Mouse (Mus musculus): ENCODE measurements around the gene Pi4k2a.
A peak's percentile ranks its signal among the peaks of the same experiment; 100 is the strongest.

The Pi4k2a gene

DNA sequence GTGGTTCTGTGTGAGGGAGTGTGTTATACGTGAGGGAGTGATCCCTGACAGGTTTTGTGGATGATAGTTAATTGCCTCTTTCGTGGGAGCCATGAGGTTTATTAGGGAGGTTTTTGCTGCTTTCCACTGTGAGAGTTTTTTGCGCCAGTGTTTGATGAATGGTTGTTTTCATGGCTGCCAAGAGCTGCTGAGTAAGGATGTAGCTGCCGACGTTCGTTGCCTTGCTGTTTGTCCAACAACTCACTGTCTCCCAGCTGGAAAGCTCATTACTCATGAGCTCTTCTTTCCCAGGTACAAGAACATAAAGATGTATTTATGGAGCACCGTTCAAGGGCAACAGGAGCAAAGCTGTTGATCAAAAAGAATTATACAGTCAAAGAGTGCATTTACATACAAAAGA, 73.9 kb downstream of the Pi4k2a start:
- no peak for DNase-seq (ENCODE audit: low spot score)

DNA sequence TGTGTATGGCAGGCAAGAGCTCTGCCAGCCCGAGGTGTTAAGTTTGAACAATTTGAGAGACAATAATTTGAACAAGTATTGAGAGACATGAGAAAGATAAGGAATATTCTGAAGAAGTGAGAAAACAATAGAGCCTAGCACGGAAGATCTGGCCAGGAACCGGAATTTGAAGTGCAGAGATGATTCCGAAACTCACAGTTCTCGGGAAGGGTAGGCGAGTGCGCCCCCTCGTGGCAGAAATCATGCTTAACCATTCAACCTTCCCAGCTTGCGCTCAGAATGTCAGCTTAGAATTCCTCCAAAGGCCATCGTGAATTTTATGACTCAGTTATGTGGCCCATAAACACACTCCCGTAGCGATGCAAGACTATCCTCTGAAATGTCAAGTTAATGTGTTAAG, 75.9 kb downstream of the Pi4k2a start:
- peak; percentile 73 for DNase-seq (ENCODE audit: low spot score)

DNA sequence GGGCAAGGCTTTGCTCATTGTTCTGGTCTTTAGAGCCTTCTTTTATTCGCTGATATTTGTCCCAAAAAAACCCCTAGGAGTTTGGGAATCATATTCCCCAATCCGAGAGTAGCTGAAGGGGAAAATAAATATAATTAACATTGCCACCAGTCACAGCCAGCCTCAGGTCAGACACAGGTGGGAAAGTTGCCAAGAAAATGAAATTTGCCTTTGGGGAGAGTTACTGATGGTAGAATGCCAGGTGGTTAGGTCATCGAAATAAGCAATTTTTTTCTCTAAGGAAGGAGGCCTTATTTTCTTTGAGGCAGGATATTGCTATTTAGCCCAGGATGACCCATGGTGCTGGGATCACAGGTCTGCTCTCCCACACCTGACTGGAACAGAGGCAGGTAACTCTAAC, 76.5 kb downstream of the Pi4k2a start:
- DNase-seq (ENCODE audit: low spot score): no peak

DNA sequence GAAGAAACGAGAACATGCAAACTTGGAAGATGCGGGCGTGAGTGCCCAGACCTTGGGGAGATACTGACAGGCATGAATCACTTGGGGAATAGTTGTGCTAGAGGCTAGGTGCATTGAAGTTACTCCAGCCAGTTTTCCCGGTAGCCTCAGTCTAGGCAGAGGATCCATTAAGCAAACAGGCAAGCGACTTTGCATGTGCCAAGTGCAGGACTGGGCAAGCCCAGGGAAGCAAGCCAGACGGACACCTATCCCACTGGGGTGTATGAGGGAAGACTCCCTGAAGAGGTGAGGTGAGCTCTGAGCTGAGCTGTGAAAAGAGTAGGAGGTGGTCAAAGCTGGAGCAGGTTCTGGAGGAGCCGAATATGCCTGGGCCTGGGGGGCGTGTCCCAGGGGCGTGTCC, 77.2 kb downstream of the Pi4k2a start:
- no peak for DNase-seq (ENCODE audit: low spot score)

DNA sequence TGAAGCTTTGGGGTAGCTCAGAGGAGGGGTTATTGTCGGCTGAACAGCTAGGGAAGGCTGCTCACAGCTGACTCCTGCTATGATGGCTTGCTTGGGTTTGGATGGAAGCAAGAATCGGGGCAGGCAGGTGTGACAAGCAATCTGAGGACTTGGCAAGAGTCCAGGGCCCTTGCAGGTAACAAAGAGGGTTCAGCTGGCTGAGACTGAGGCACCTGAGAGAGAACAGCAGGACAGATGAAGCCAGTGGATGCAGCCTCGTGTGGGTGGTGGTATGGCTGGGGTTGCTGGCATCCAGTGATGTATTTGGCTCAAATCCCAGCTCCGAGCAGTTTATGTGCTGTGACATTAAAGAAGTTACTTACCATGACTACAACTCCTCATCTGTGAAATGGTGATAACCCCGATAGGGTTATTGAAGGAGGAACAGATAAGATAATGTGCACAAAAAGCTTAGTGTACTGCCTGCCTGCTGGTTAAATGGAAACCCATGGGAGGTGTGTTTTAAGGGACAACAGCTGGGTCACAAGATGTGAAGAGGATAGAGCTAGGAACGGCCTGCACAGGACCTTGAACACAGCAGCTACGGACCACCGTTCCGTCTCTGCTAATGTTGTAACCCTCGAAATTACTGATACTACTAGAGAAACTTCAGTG, 79.2 kb downstream of the Pi4k2a start:
- peak; percentile 59 for DNase-seq (ENCODE audit: low spot score)

DNA sequence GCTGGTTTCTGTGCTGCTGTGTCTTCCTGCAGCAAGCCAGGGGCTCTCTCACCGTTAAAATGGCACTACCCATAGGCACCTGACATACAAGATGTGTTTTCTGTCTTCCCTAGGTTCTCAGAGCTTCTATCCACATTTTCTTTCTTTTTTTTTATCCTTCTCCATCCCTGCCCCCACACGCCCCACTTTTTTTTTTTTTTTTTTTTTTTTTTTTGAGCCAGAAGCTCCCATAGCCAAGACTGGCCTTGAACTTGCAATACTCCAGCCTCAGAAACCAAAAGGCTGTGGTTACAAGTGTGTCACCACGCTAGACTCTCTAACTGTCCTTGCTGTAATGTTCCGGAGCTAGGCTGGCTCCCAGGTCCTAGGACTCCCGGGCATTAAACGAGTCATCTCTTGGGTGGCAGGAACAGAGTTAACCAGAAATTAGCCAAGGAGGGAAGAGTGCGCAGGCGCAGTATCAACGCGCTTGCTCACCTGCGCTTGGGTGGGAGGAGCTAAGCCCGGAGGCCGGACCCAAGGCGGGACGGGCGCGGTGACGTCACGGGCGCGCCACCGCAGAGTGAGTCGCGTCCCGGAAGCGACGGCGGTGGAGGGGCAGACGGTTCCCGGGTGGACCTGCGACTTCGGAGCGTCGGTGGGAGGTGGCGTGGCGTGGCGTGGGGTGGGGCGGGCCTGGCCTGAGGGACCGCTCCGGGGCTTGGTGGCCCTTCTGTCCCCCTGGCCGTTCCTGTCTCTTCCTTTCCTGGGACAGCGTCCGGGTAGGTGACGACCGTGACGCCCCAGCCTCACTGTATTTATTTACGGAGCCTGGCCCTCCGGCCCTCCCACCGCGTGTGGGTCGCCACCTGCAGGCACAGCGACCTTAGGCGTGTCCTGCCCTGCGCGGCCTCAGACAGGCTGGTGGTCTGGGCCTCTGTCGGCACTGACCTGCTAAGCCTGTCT, 80.0 kb downstream of the Pi4k2a start:
- DNase-seq (ENCODE audit: low spot score): peak; percentile 93

Measured in testis, postnatal 14 days (tissue).